Mouse (Mus musculus) brain, embryonic 14.5 days (tissue): ENCODE measurements around the gene Nagpa. TPM values are rescaled to one million over a fixed set of nuclear protein-coding genes. Genes with fewer than 3 reads are reported as not detected.

Experiments used
- DNase-seq: peaks from one replicate; pipeline ENCODE4 v3.0.0-alpha.2; 2011; ENCODE audit warnings: low read depth
- CTCF ChIP-seq: fragments of 200-500 bp; IDR thresholded peaks from 2 replicates; pipeline ENCODE4 v1.5.1; 2012; ENCODE audit warnings: inconsistent platforms, mild to moderate bottlenecking, moderate library complexity, borderline replicate concordance; ENCODE audit not compliant: insufficient read depth, insufficient read length; ENCODE audit errors: extremely low read depth
- POLR2A ChIP-seq: fragments of 200-500 bp; IDR thresholded peaks from 2 replicates; pipeline ENCODE4 v1.6.1; 2012; ENCODE audit warnings: mild to moderate bottlenecking, inconsistent platforms, borderline replicate concordance; ENCODE audit not compliant: poor library complexity, insufficient read depth, insufficient read length, severe bottlenecking; ENCODE audit errors: extremely low read depth
- polyA plus RNA-seq: library from polyadenylated mRNA; depleted of rRNA; stranded (reverse); fragments of >200 nt; gene quantifications from 2 replicates; pipeline ENCODE4 v1.2.3, GENCODE M21; 2012; rRNA removed

Nagpa gene
- polyA plus RNA-seq, 1 experiment: 12.9 TPM

DNA sequence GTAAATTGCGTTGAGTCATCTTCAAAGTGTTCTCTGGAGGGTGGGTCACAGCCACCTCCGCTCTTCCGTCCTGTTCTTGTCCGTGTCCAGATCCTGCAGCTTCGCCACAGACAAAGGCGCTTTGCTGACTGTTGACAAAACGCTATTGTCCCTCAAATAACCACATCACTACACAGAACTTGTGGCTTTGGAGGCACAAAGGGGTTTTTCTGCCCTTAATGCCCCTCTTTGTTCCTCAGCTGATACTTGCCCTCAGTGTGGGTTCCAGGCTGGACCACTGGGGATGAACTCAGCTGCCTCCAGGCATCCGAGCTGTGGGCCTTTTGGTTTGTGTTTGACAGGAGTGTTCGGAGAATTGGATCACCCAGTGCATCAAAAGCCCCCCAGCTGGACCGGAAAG, 53.3 kb downstream of the Nagpa start:
- TF ChIP-seq POLR2A (no peak), CTCF (no peak)
- no peak for DNase-seq

DNA sequence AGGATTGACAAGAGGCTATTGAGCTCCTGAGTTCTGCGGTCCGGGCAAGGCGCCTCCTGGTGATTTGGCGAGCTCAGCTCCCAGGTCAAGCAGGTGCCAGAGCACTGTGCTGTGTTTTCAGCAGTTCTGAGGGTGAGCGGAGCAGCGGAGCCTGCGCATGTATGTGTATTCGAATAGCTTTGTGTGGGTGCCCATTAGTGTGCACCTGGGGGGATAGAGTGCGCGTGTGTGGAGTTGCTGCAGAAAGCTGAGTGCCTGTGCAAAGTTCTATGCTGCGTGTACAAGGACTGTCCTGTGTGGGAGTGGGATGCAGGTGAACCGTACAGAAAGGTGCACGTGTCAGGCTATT, 56.8 kb downstream of the Nagpa start, which contains the start of gene Sec14l5:
Gene Sec14l5, plus strand, starts transcription at position 73 of the 349 bp plus-strand sequence.
- TF ChIP-seq POLR2A (no peak), CTCF (no peak)
- DNase-seq: no peak

- TF ChIP-seq CTCF (no peak), POLR2A (no peak)
- peak; percentile 85 for DNase-seq
Observed at GRCm38 (mm10) chr16:5146367-5147036, 57.3 kb downstream of the Nagpa start.

DNA sequence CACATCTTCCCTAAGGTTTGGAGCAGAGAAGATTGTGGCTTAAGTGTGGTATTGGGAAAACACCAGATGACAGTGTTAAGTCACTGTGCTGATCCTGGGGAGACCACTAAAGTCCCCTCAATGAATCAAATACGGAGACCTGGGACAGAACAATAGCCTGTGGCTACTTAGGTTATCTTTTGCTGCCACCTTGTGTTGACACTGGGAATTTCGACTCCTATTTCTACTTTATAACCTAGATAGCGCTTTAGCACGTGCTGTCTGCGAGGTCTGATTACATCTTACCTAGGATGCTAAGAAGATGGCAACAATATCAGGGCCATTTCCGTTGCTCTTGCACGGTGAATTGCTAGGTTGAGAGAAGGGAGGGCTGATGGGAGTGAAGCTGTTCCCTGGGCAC, 58.2 kb downstream of the Nagpa start:
- peak; percentile 67; the same call in 1 of the 2 replicates for TF ChIP-seq CTCF
- no peak for TF ChIP-seq POLR2A
- peak; percentile 93 for DNase-seq

Other genes with a start within 250 kb of the Nagpa start
- gene Anks3, start 239.8 kb downstream of the Nagpa start, polyA plus RNA-seq: 99.8 and 131 TPM in 2 replicates
- not detected in 2 replicates for gene Sept12, start 206.2 kb downstream of the Nagpa start, polyA plus RNA-seq
- 1.6 and 3.4 TPM in 2 replicates for gene Smim22, start 196.7 kb downstream of the Nagpa start, polyA plus RNA-seq
- 149 and 158 TPM in 2 replicates for gene Rogdi, start 190.5 kb downstream of the Nagpa start, polyA plus RNA-seq
- gene Glyr1, start 154.1 kb downstream of the Nagpa start, polyA plus RNA-seq: 169 and 172 TPM in 2 replicates
- gene Ubn1, start 154.0 kb downstream of the Nagpa start, polyA plus RNA-seq: 35.0 and 37.6 TPM in 2 replicates
- 0.71 and 1.2 TPM in 2 replicates for gene Ppl, start 71.6 kb downstream of the Nagpa start, polyA plus RNA-seq
- 1.1 and 1.7 TPM in 2 replicates for gene Sec14l5, start 56.9 kb downstream of the Nagpa start, polyA plus RNA-seq
- gene AU021092, start 18.3 kb upstream of the Nagpa start, polyA plus RNA-seq: 14.9 and 16.2 TPM in 2 replicates
- 42.9 and 56.6 TPM in 2 replicates for gene Alg1, start 29.6 kb upstream of the Nagpa start, polyA plus RNA-seq
- gene Eef2kmt, start 52.0 kb upstream of the Nagpa start, polyA plus RNA-seq: 11.2 and 13.8 TPM in 2 replicates